Mouse (Mus musculus): ENCODE measurements at regions not wholly inside any gene's neighbourhood (a gene's known extent, or its start where the extent isn't known, plus 50 kb on each side); places are given as distances from the start of the nearest gene placed in this dataset.

DNA sequence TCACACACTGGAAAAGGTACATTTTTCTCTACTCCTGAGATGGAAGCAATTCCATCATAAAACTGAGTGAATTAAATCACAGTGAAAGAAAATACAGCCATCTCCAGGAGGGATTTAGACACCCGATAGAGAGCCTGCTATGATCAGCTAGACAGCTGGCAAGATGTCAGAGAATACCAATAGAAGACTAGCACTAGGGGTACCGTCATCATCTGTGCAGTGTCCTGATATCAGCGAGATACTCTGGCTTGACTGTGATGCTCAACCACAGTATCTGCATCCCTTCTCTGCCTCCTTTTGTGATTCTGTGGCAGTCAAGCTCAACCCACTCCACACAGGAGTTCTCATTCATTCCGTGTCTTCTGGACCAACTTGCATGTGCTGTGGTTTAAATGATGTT is 87.4 kb downstream of the Rbm43 start:
- Histone ChIP-seq H3K9ac (replicated peaks; ENCODE audit: low read length) (no peak overlapping the region), H3K27ac (ENCODE audit: low read length) (no peak overlapping the region), H3K27me3 (ENCODE audit: insufficient read depth, low read length) (no peaks in the 10 kb centered on the region), H3K4me3 (ENCODE audit: low read length) (no peak overlapping the region), H3K9me3 (ENCODE audit: low read length) (no peaks in the 10 kb centered on the region), H3K36me3 (ENCODE audit: insufficient read depth, low read length) (no peaks in the 10 kb centered on the region), H3K4me2 (replicated peaks; ENCODE audit: low read depth, low read length) (no peak overlapping the region), H3K4me1 (ENCODE audit: insufficient read depth, low read length) (no peaks in the 10 kb centered on the region)
- WGBS = 68% methylated on average over 4 of the region's 4 CpGs
- ATAC-seq (ENCODE audit: low FRiP score, low TSS enrichment) = no peak

- Histone ChIP-seq H3K9ac (replicated peaks; ENCODE audit: low read length) (no peak overlapping the region), H3K4me1 (ENCODE audit: insufficient read depth, low read length) (no peaks in the 10 kb centered on the region), H3K27me3 (ENCODE audit: insufficient read depth, low read length) (no peaks in the 10 kb centered on the region), H3K9me3 (ENCODE audit: low read length) (no peaks in the 10 kb centered on the region), H3K27ac (ENCODE audit: low read length) (no peak overlapping the region), H3K4me2 (replicated peaks; ENCODE audit: low read depth, low read length) (no peak overlapping the region), H3K4me3 (ENCODE audit: low read length) (no peak overlapping the region), H3K36me3 (ENCODE audit: insufficient read depth, low read length) (no peaks in the 10 kb centered on the region)
- no peak for ATAC-seq (ENCODE audit: low FRiP score, low TSS enrichment)
- WGBS = 59% methylated on average over 6 of the region's 6 CpGs
Observed at GRCm38 (mm10) chr2:51847964-51848363, 87.0 kb downstream of the Rbm43 start.

DNA sequence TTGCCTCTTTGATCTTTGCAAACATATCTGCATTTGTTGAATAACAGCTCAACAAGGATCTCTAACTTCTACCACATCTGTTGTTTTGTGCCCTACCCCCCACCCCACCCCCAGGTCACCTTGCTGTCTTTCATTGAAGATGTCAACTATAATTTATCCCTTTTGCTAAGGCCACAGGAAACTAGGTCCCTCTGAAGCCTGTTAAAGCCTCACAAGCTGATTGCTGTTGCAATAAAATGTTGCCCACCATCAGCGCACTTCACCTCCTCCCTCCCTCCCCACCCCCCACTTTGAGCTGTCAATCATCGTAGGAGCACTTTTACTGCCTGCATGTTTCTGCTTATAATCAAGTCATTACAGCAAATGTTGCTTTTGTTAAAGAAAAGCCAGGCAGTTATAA is 86.5 kb downstream of the Rbm43 start:
- Histone ChIP-seq H3K36me3 (ENCODE audit: insufficient read depth, low read length) (no peaks in the 10 kb centered on the region), H3K9ac (replicated peaks; ENCODE audit: low read length) (no peak overlapping the region), H3K4me2 (replicated peaks; ENCODE audit: low read depth, low read length) (no peak overlapping the region), H3K4me1 (ENCODE audit: insufficient read depth, low read length) (no peaks in the 10 kb centered on the region), H3K9me3 (ENCODE audit: low read length) (no peaks in the 10 kb centered on the region), H3K27me3 (ENCODE audit: insufficient read depth, low read length) (no peaks in the 10 kb centered on the region), H3K27ac (ENCODE audit: low read length) (no peak overlapping the region), H3K4me3 (ENCODE audit: low read length) (no peak overlapping the region)
- ATAC-seq (ENCODE audit: low FRiP score, low TSS enrichment) = no peak
- WGBS = 18% methylated on average over 2 of the region's 2 CpGs

- Histone ChIP-seq H3K4me2 (replicated peaks; ENCODE audit: low read depth, low read length) (no peak overlapping the region), H3K4me3 (ENCODE audit: low read length) (no peak overlapping the region), H3K9me3 (ENCODE audit: low read length) (no peaks in the 10 kb centered on the region), H3K27me3 (ENCODE audit: insufficient read depth, low read length) (no peaks in the 10 kb centered on the region), H3K36me3 (ENCODE audit: insufficient read depth, low read length) (no peaks in the 10 kb centered on the region), H3K27ac (ENCODE audit: low read length) (no peak overlapping the region), H3K9ac (replicated peaks; ENCODE audit: low read length) (no peak overlapping the region), H3K4me1 (ENCODE audit: insufficient read depth, low read length) (peaks cover 3% of the 10 kb centered on the region; the same call in 1 of the 2 replicates)
- no peak for ATAC-seq (ENCODE audit: low FRiP score, low TSS enrichment)
- WGBS = 81% methylated on average over 9 of the region's 9 CpGs
Observed at GRCm38 (mm10) chr2:51850581-51850980, 84.4 kb downstream of the Rbm43 start.

DNA sequence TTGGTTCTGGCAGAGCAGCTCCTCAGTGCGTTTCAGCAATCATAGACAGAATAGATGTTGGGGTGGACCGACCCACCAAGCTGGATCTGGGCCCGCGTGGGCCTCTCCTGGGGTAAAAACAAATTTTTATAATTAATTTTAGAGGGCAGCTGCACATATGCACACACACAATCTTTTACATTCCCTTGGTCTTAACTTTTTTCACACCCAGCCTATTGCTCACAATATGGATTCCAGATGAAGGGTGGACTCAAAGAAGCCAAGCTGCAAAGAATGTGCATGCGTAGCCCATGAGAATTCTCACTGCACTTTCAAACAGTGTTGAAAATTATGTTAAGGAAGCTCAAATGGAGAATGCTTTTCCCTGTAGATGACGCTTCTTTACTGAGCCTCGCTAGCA is 83.3 kb downstream of the Rbm43 start:
- H3K4me2 ChIP-seq (replicated peaks; ENCODE audit: low read depth, low read length) = no peak overlapping the region
- no peaks in the 10 kb centered on the region for H3K36me3 ChIP-seq (ENCODE audit: insufficient read depth, low read length)
- H3K9me3 ChIP-seq (ENCODE audit: low read length) = no peaks in the 10 kb centered on the region
- no peak for ATAC-seq (ENCODE audit: low FRiP score, low TSS enrichment)
- 96% methylated on average over 7 of the region's 7 CpGs for WGBS
- H3K27ac ChIP-seq (ENCODE audit: low read length) = no peak overlapping the region
- H3K4me1 ChIP-seq (ENCODE audit: insufficient read depth, low read length) = peaks cover 3% of the 10 kb centered on the region; the same call in 1 of the 2 replicates
- no peaks in the 10 kb centered on the region for H3K27me3 ChIP-seq (ENCODE audit: insufficient read depth, low read length)
- no peak overlapping the region for H3K4me3 ChIP-seq (ENCODE audit: low read length)
- H3K9ac ChIP-seq (replicated peaks; ENCODE audit: low read length) = no peak overlapping the region

DNA sequence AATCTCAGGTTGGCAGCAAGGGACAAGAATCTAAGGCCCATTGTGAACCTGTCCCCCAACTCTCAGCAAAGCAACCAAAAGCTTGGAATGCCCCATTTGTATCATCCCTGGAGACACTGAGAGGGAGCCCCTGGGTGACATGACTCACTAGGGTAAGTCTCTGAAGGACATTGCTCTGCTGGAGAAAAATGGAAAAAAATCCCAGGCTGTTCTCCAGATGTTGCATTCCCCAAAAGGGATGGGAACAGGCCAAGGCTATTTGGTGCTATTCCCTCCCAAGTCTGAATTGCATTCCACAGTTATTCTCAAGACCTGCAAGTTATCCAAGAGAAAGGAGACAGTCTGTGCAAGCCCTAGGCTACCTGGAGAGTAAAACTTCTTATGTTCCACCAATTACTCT is 77.7 kb downstream of the Rbm43 start:
- Histone ChIP-seq H3K4me3 (ENCODE audit: low read length) (no peak overlapping the region), H3K36me3 (ENCODE audit: insufficient read depth, low read length) (no peaks in the 10 kb centered on the region), H3K27ac (ENCODE audit: low read length) (no peak overlapping the region)

DNA sequence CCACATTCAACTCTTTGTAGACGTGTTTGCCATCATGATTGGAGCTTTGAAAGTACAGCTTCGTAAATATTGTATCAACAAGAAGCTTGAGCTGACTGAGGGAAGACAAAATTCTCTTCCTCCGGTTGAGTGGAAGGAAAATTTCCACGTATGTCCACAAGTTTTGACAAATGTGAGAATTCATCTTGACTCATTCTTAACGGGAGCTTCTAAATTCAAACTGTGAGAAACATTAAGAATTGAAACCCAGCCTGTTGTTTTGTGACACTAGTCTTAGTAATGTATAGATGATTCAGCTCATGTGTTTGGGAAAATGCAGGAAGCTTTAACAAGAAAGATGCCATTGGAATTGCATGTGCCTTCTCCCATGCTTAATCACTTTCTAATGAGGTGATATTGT is 68.9 kb downstream of the Rbm43 start:
- ATAC-seq (ENCODE audit: low FRiP score, low TSS enrichment) = no peak
- Histone ChIP-seq H3K4me2 (replicated peaks; ENCODE audit: low read depth, low read length) (no peak overlapping the region), H3K9ac (replicated peaks; ENCODE audit: low read length) (no peak overlapping the region), H3K27me3 (ENCODE audit: insufficient read depth, low read length) (no peaks in the 10 kb centered on the region), H3K27ac (ENCODE audit: low read length) (no peak overlapping the region), H3K9me3 (ENCODE audit: low read length) (no peaks in the 10 kb centered on the region), H3K36me3 (ENCODE audit: insufficient read depth, low read length) (no peaks in the 10 kb centered on the region), H3K4me1 (ENCODE audit: insufficient read depth, low read length) (no peaks in the 10 kb centered on the region), H3K4me3 (ENCODE audit: low read length) (no peak overlapping the region)
- 84% methylated on average over 5 of the region's 5 CpGs for WGBS

More for the DNA sequence above, 77.7 kb downstream of the Rbm43 start:
- ATAC-seq (ENCODE audit: low FRiP score, low TSS enrichment) = no peak
- H3K27me3 ChIP-seq (ENCODE audit: insufficient read depth, low read length) = no peaks in the 10 kb centered on the region
- H3K9me3 ChIP-seq (ENCODE audit: low read length) = no peaks in the 10 kb centered on the region
- H3K4me1 ChIP-seq (ENCODE audit: insufficient read depth, low read length) = peaks cover 3% of the 10 kb centered on the region; the same call in 1 of the 2 replicates
- H3K4me2 ChIP-seq (replicated peaks; ENCODE audit: low read depth, low read length) = no peak overlapping the region
- H3K9ac ChIP-seq (replicated peaks; ENCODE audit: low read length) = no peak overlapping the region

GRCm38 (mm10) chr2:51868878-51869510 is 66.0 kb downstream of the Rbm43 start:
- Histone ChIP-seq H3K36me3 (ENCODE audit: insufficient read depth, low read length) (no peaks in the 10 kb centered on the region), H3K27ac (ENCODE audit: low read length) (no peak overlapping the region), H3K4me1 (ENCODE audit: insufficient read depth, low read length) (no peaks in the 10 kb centered on the region), H3K9me3 (ENCODE audit: low read length) (no peaks in the 10 kb centered on the region), H3K9ac (replicated peaks; ENCODE audit: low read length) (no peak overlapping the region), H3K4me3 (ENCODE audit: low read length) (no peak overlapping the region), H3K27me3 (ENCODE audit: insufficient read depth, low read length) (no peaks in the 10 kb centered on the region), H3K4me2 (replicated peaks; ENCODE audit: low read depth, low read length) (no peak overlapping the region)
- ATAC-seq (ENCODE audit: low FRiP score, low TSS enrichment) = no peak
- 52% methylated on average over 4 of the region's 4 CpGs for WGBS

DNA sequence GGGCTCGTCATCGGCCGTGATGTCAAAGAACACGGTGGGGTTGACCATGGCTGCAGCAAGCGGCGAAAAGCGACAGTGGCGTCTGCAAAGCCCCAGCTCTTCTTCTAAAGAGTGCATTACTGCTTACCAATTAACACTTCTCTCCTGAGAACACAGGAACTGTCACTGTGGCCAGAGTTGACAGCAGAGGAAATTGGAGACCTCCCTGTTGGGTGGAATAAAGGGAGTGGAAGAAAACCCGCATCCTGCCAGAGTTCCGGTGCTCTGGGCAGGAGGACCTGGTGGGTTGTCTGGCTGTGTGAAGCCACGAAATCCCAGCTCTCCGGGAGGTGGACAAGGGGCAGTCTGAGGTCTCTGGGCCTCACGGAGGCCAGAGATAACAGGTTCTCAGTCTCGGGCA is 63.4 kb downstream of the Rbm43 start:
- Histone ChIP-seq H3K27ac (ENCODE audit: low read length) (no peak overlapping the region), H3K9ac (replicated peaks; ENCODE audit: low read length) (no peak overlapping the region), H3K27me3 (ENCODE audit: insufficient read depth, low read length) (no peaks in the 10 kb centered on the region), H3K9me3 (ENCODE audit: low read length) (no peaks in the 10 kb centered on the region), H3K4me2 (replicated peaks; ENCODE audit: low read depth, low read length) (no peak overlapping the region), H3K4me3 (ENCODE audit: low read length) (no peak overlapping the region), H3K36me3 (ENCODE audit: insufficient read depth, low read length) (no peaks in the 10 kb centered on the region), H3K4me1 (ENCODE audit: insufficient read depth, low read length) (no peaks in the 10 kb centered on the region)
- ATAC-seq (ENCODE audit: low FRiP score, low TSS enrichment) = no peak
- WGBS = 66% methylated on average over 14 of the region's 14 CpGs
